Mouse (Mus musculus) limb, embryonic 12.5 days (tissue): ENCODE results near the gene H2afx. TPM values are rescaled to one million over a fixed set of nuclear protein-coding genes. Genes with fewer than 3 reads are reported as not detected.

Experiments used
- ATAC-seq: fragments of 200-750 bp; cut with Nextera tagmentation; 2 replicates; pipeline ENCODE4 v1.8.0; 2017; ENCODE audit warnings: low read depth, moderate TSS enrichment; ENCODE audit not compliant: insufficient number of reproducible peaks, insufficient read depth, low FRiP score, low TSS enrichment
- H3K27ac ChIP-seq: fragments of 300-500 bp; sonication (generic); 2 replicates; pipeline ENCODE4 v1.5.1; 2016; ENCODE audit warnings: mild to moderate bottlenecking, moderate library complexity
- H3K27me3 ChIP-seq: fragments of 300-500 bp; sonication (generic); 2 replicates; pipeline ENCODE4 v1.6.1; 2016; ENCODE audit warnings: mild to moderate bottlenecking, moderate library complexity
- H3K36me3 ChIP-seq: fragments of 300-500 bp; sonication (generic); 2 replicates; pipeline ENCODE4 v1.6.1; 2016; ENCODE audit warnings: mild to moderate bottlenecking, moderate library complexity
- H3K4me1 ChIP-seq: fragments of 300-500 bp; sonication (generic); replicated peaks from 2 replicates; pipeline ENCODE4 v1.6.1; 2016
- H3K4me2 ChIP-seq: fragments of 300-500 bp; sonication (generic); 2 replicates; pipeline ENCODE4 v1.6.1; 2016; ENCODE audit warnings: mild to moderate bottlenecking, moderate library complexity
- H3K4me3 ChIP-seq: fragments of 300-500 bp; sonication (generic); replicated peaks from 2 replicates; pipeline ENCODE4 v1.5.1; 2016; ENCODE audit warnings: mild to moderate bottlenecking
- H3K9ac ChIP-seq: fragments of 300-500 bp; sonication (generic); replicated peaks from 2 replicates; pipeline ENCODE4 v1.6.1; 2016; ENCODE audit warnings: mild to moderate bottlenecking, moderate library complexity
- H3K9me3 ChIP-seq: fragments of 300-500 bp; sonication (generic); 2 replicates; pipeline ENCODE4 v1.6.1; 2016; ENCODE audit warnings: mild to moderate bottlenecking, moderate library complexity
- WGBS: fragments of 180-500 bp; shearing (Covaris S2); methylation state at CpG from one replicate; pipeline ENCODE4 v1.1.7; 2016; 5-methylcytosine and 5-hydroxymethylcytosine counted together
- polyA plus RNA-seq: library from polyadenylated mRNA; unstranded; fragments of >200 nt; fragmentation: Nextera tagmentation; extraction: Ambion mirVana; gene quantifications from 2 replicates; pipeline ENCODE4 v1.2.1, GENCODE M21; 2016

H2afx gene
- polyA plus RNA-seq, 1 experiment from 2014 or later, result 481 TPM

DNA sequence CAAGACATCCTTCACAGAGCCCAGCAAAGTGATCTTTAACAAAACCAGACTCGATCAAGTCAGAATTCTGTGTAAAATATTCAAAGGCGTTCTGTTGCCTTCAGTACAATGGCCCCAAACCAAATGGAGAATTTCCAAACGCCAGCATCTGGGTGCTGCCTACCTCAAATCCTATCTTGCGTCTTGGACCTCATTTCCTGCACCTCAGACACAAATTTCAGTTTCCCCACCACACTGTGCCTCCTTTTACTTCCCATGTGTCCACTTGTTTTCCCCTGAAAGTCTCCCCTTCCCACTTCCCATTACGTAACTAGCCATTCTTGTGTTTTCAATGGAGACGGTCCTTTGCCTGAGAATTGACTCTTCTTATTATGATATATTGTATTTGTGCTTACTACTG, 28.0 kb upstream of the H2afx start:
- 0 out of 2 replicates have a peak, but pooled peaks cover 5% of the 10 kb centered on the region for H3K27me3 ChIP-seq
- peaks cover 18% of the 10 kb centered on the region for H3K4me1 ChIP-seq
- peaks cover 22% of the 10 kb centered on the region for H3K36me3 ChIP-seq
- no peak overlapping the region for H3K27ac ChIP-seq
- no peak overlapping the region for H3K9ac ChIP-seq
- no peak overlapping the region for H3K4me3 ChIP-seq
- H3K9me3 ChIP-seq, result no peaks in the 10 kb centered on the region
- no peak for ATAC-seq
- no peak overlapping the region for H3K4me2 ChIP-seq
- WGBS, result 84% methylated on average over 6 of the region's 6 CpGs

DNA sequence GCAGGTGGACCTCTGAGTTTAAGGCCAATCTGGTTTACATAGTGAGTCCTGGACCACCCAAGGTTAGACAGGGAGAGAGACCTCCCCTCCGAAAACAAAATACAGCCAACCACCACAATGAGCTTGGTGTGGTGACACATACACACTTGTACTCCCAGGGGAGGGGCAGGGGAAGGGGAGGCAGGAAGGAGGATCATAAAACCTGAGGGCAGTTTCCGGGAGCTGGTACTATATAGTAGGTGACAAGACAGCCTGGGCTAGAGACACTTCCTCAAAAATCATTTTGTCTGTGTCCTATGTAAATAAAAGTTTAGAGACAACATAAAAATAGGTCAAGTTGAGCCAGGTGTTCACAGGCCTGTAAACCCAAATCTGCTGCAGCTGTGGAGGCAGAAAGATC, 27.2 kb upstream of the H2afx start:
- Histone ChIP-seq H3K4me2 (no peak overlapping the region), H3K9ac (no peak overlapping the region), H3K27ac (no peak overlapping the region), H3K36me3 (peaks cover 15% of the 10 kb centered on the region), H3K4me3 (no peak overlapping the region), H3K9me3 (no peaks in the 10 kb centered on the region), H3K27me3 (0 out of 2 replicates have a peak, but pooled peaks cover 11% of the 10 kb centered on the region), H3K4me1 (peaks cover 21% of the 10 kb centered on the region)
- 63% methylated on average over 2 of the region's 2 CpGs for WGBS
- ATAC-seq, result no peak

DNA sequence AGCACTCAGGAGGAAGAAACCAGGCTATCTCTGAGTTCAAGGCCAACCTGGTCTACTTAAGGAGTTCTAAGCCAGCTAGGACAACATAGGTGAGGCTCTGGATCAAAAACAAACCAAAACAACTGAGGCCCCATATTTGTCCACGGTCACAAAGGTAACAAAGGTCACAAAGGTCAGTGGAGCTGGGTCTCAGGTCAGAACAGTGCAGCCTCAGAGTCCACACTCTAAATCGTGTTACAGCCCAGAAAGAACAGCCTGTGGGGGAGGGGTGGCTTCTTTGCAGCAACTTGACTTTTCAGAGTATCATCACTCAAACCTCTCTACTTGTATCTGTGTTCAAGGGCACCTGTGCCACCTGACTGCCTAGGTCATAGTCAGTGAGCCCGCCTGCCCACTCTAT, 24.7 kb upstream of the H2afx start:
- ATAC-seq, result no peak
- Histone ChIP-seq H3K36me3 (peaks cover 30% of the 10 kb centered on the region), H3K9ac (no peak overlapping the region), H3K4me1 (peaks cover 11% of the 10 kb centered on the region), H3K27ac (no peak overlapping the region), H3K4me2 (no peak overlapping the region), H3K27me3 (0 out of 2 replicates have a peak, but pooled peaks cover 11% of the 10 kb centered on the region), H3K4me3 (no peak overlapping the region), H3K9me3 (no peaks in the 10 kb centered on the region)
- 56% methylated on average over 3 of the region's 3 CpGs for WGBS

DNA sequence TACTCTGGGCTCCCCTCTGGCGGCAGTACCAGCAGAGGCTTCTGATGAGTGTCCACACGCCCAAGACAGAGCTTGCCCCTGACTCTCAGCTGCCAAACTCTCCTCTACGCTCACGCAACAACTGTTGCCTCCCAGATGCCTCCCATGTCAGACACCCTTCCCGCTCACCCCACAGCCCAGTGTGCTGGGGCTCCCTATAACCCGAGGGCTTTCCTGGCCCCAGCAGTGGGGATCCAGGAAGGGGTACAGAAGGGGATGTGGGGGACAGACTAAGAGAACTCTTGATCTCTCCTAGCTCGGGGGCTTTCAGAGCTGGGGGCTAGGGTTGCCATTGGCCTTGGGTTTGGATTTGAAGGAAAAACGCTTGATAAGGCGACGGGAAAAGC, 23.8 kb upstream of the H2afx start:
- ATAC-seq, result no peak
- Histone ChIP-seq H3K4me2 (no peak overlapping the region; the same call in 1 of the 2 replicates), H3K4me3 (no peak overlapping the region), H3K9me3 (no peaks in the 10 kb centered on the region), H3K4me1 (peaks cover 9% of the 10 kb centered on the region), H3K27ac (no peak overlapping the region), H3K9ac (no peak overlapping the region), H3K36me3 (peaks cover 40% of the 10 kb centered on the region), H3K27me3 (0 out of 2 replicates have a peak, but pooled peaks cover 11% of the 10 kb centered on the region)
- 34% methylated on average over 10 of the region's 10 CpGs for WGBS

DNA sequence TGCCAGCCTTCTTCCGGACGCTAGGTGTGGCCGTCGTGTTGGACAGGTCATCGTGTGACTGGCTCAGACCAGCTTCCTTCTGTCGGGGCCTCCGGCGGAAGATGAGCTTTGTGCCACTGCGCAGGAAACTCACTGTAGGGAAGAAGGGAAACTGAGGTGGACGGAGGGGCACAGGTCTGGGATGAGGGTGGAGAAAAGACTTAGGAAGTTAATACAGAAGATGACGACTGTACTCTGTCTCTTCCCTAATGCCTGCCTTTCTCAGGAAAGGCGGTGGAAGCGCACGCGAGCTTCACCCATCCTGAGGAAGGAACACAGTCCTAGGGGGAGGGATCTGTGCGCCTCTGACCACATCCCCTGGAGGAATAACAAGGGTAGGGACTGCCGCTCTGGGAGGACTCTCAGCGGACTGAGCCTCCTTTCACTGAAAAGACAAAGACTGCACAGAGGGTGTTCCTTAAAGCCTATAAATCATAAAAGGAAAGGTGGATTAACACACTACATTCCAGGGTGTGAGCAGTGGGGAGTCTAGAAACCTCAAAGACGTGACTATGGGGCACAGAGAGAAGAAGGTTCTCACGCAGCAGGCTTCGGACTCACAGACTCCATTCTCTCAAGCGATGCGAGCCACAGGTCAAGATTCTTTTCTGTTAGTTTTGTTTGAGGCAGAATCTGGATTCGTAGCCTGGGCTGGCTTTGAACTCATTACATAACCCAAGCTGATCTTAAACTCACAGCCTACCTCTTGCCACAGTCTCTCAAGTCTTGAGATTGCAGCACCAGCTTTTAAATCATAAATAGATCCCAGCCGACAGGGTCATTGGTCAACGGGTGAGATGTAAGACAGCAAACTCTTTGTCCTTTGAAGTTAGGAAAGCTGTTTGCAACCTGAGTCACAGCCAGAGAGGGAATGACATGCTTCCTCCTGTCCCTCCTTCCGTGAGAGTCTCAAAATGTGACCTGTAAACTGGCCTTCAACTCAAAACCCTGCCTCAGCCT, 23.1 kb upstream of the H2afx start:
- Histone ChIP-seq H3K27ac (no peak overlapping the region), H3K27me3 (0 out of 2 replicates have a peak, but pooled peaks cover 11% of the 10 kb centered on the region), H3K4me3 (no peak overlapping the region), H3K4me2 (peak overlapping the region; percentile 28; the same call in 1 of the 2 replicates), H3K36me3 (peaks cover 47% of the 10 kb centered on the region), H3K9me3 (no peaks in the 10 kb centered on the region), H3K9ac (peak overlapping the region; percentile 34; the same call in 1 of the 2 replicates), H3K4me1 (peaks cover 9% of the 10 kb centered on the region)
- ATAC-seq, result no peak
- WGBS, result 9% methylated on average over 27 of the region's 27 CpGs

DNA sequence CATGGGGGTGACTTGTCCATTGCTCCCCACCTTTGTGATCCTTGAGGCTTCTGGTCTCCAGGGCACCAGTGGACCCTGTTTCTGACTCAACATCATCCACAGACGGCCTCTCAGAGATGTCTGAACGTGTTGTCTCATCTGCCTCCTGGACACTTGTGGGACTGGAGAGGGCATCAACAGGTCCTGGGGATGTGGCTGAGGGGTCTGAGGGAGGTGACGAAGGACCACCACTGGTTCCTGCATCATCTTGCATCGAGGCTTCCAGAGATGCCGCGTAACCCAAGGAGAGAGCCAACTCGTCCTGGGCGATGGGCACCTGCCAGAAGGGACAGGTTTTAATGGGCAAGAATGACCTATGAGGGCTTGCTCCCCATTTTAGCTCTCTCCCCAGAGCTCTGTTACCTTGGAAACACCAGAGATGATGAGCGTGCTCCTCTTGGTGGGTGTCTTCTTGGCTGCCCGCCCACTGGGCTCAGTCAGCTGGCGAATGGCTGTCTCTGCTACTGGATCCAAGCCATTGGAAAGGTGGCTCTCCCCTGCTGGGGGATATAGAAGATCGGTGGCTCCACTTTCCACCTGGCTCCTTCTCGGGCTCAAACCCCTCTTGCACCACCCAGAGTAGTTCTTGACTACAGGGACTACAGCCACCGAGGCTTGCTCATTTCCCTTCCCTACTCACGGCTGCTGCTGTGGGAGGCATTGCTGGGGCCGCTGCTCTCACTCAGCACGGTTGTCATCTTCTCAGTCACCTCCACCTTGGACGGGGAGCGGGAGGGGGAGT, 20.8 kb upstream of the H2afx start:
- Histone ChIP-seq H3K27me3 (0 out of 2 replicates have a peak, but pooled peaks cover 11% of the 10 kb centered on the region), H3K4me1 (peaks cover 15% of the 10 kb centered on the region), H3K9ac (no peak overlapping the region), H3K36me3 (peaks cover 55% of the 10 kb centered on the region), H3K4me3 (no peak overlapping the region), H3K4me2 (no peak overlapping the region), H3K9me3 (no peaks in the 10 kb centered on the region), H3K27ac (no peak overlapping the region)
- 79% methylated on average over 19 of the region's 19 CpGs for WGBS
- ATAC-seq, result no peak

DNA sequence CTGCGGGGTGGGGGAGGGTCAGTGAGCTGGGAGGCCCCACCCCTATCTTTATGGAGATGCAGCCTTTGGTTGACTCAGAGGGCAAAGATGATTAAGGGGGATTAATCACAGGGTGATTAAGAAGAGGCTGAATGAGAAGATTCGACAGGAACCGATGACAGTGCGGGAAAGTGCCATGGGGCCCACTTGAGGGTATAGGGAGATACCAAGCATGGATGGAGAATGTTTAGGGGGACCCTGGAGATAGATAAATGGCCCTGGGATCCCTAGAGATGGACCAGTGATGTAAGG, 20.3 kb upstream of the H2afx start:
- Histone ChIP-seq H3K9ac (no peak overlapping the region), H3K9me3 (no peaks in the 10 kb centered on the region), H3K4me3 (no peak overlapping the region), H3K4me2 (no peak overlapping the region), H3K4me1 (peaks cover 21% of the 10 kb centered on the region), H3K27ac (no peak overlapping the region), H3K27me3 (0 out of 2 replicates have a peak, but pooled peaks cover 11% of the 10 kb centered on the region), H3K36me3 (peaks cover 55% of the 10 kb centered on the region)
- 76% methylated on average over 4 of the region's 4 CpGs for WGBS
- ATAC-seq, result no peak

DNA sequence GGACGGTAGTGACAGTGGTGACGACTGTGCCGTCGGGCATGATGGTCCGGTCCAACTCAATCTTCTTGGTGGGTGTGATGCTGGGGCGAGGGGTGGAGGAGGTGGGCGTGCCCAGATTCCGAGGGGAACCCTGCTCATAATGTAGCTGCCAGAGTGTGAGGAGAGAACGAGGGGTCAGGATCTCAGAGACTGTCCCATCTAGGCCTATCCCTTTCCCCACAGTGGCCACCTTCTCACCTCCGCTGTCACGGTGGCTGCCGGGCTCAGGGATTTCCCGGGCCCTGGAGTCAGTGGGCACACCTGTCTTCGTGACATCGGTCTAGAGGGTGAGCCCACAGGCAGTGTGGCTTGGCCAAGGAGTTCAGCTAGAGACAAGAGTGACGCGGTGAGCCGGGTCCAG, 19.6 kb upstream of the H2afx start:
- peaks cover 24% of the 10 kb centered on the region for H3K4me1 ChIP-seq
- H3K9me3 ChIP-seq, result no peaks in the 10 kb centered on the region
- H3K27ac ChIP-seq, result no peak overlapping the region
- H3K4me3 ChIP-seq, result no peak overlapping the region
- peaks cover 55% of the 10 kb centered on the region for H3K36me3 ChIP-seq
- 91% methylated on average over 18 of the region's 18 CpGs for WGBS
- 0 out of 2 replicates have a peak, but pooled peaks cover 11% of the 10 kb centered on the region for H3K27me3 ChIP-seq
- ATAC-seq, result no peak
- no peak overlapping the region for H3K9ac ChIP-seq
- no peak overlapping the region for H3K4me2 ChIP-seq

DNA sequence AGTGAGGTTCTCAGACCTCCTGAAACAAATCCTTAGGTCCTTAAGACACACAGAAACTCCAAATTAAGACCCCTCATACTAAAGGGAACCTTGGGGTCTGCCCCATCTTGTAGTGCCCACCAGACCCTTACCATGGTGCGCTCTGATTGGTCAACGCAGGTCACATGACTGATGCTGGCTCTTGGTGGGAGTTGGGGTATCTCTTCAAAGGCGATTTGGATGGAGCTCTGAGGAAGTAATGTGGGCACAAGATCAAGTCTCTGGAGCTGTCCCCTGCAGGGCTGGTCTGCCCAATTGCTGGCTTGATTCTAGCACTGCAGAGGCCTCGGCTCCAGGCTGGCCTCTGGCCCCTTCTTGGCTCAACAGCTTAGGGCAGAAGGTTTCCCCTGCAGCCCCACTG, 17.0 kb upstream of the H2afx start:
- no peak for ATAC-seq

DNA sequence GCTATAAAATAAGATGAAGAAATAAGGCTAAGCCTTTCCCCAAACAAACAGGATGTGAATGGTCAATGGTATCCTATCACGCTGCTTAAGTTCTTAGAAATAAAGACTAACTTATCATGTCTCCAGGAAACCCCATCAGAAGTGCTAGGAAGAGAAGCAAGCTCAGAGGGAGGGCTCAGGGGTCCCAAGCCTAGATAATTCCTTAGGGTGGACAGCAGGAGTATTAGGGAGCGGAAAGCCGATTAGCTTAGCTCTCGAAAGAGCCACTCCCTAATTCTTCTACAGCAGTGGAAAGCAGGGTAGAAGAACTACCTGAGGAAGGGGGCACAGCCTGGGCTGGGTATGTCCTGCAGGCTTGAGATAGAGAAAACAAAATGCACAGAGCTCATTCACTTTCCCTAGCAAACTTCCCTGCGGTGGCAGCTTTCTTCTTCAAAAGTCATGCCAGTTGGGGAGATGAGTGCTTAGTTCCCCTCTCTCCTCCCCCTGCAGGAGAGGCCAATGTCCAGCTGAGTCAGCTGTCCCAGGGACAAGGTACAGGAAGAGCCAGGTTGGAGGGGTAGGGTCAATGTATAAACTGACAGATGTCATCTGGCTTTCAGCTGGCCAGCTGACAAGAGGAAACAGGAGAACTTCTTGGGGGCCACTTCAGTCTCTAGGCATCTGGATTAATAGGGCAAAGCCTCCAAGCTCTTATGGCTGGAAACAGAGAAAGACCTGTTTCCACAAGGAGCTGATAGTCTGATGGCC, 16.2 kb upstream of the H2afx start:
- Histone ChIP-seq H3K4me1 (peaks cover 21% of the 10 kb centered on the region), H3K9ac (no peak overlapping the region), H3K4me3 (peak overlapping the region; percentile 89; the same call in 1 of the 2 replicates), H3K4me2 (peak overlapping the region; percentile 96), H3K27ac (no peak overlapping the region), H3K36me3 (peaks cover 40% of the 10 kb centered on the region), H3K27me3 (no peaks in the 10 kb centered on the region), H3K9me3 (no peaks in the 10 kb centered on the region)
- whole genome bisulfite sequencing, result 74% methylated on average over 5 of the region's 5 CpGs
- ATAC-seq, result no peak

More for the DNA sequence above, 17.0 kb upstream of the H2afx start:
- 55% methylated on average over 4 of the region's 4 CpGs for WGBS
- no peak overlapping the region for H3K4me3 ChIP-seq
- peaks cover 48% of the 10 kb centered on the region for H3K36me3 ChIP-seq
- H3K4me2 ChIP-seq, result 0 out of 2 replicates have a peak overlapping the region, but pooled peaks have one; percentile 2
- peaks cover 21% of the 10 kb centered on the region for H3K4me1 ChIP-seq
- no peak overlapping the region for H3K9ac ChIP-seq
- H3K27me3 ChIP-seq, result no peaks in the 10 kb centered on the region
- no peak overlapping the region for H3K27ac ChIP-seq
- H3K9me3 ChIP-seq, result no peaks in the 10 kb centered on the region

DNA sequence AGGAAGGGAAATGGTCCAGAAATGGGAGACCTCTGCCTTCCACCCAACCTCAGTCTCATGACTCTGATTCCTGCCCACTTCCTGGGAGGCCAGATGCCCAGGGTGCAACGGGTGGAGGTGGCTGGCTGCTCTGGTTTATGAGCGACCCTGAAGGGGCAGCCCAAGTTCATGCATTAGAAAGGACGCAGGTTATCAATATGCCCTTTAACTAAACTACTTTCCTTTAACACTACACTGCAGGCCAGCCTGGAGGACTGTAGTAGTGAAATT, 15.7 kb upstream of the H2afx start:
- no peak overlapping the region for H3K27ac ChIP-seq
- WGBS, result 28% methylated on average over 3 of the region's 3 CpGs
- ATAC-seq, result no peak
- peak overlapping the region; percentile 89 for H3K4me3 ChIP-seq
- H3K9me3 ChIP-seq, result no peaks in the 10 kb centered on the region
- peaks cover 21% of the 10 kb centered on the region for H3K4me1 ChIP-seq
- peak overlapping the region; percentile 96 for H3K4me2 ChIP-seq
- peak overlapping the region; percentile 80; the same call in 1 of the 2 replicates for H3K9ac ChIP-seq
- H3K27me3 ChIP-seq, result no peaks in the 10 kb centered on the region
- H3K36me3 ChIP-seq, result peaks cover 35% of the 10 kb centered on the region
